Mouse (Mus musculus) spleen, adult 2 months (tissue): ENCODE results near the gene Ftsj1. TPM values are rescaled to one million over a fixed set of nuclear protein-coding genes. Genes with fewer than 3 reads are reported as not detected.

Experiments
- DNase-seq, 2 experiments: peaks; one replicate each; pipeline versions ENCODE4 v3.0.0 to v3.0.0-alpha.2; 2012 to 2021; ENCODE audit warnings: low spot score in 2 of 2, low read depth in 1 of 2
- H3K27ac ChIP-seq: fragments of 200-500 bp; 2 replicates; pipeline ENCODE4 v1.5.1; 2012; ENCODE audit warnings: low read length, inconsistent platforms; ENCODE audit not compliant: insufficient read depth
- H3K27me3 ChIP-seq: fragments of 200-500 bp; 2 replicates; pipeline ENCODE4 v1.6.1; 2012; ENCODE audit warnings: mild to moderate bottlenecking, moderate library complexity, low read length, inconsistent platforms; ENCODE audit not compliant: control insufficient read depth, insufficient read depth
- H3K36me3 ChIP-seq: fragments of 200-500 bp; 2 replicates; pipeline ENCODE4 v1.6.1; 2012; ENCODE audit warnings: mild to moderate bottlenecking, low read length, inconsistent platforms; ENCODE audit not compliant: control insufficient read depth, insufficient read depth
- H3K4me1 ChIP-seq: fragments of 200-500 bp; 2 replicates; pipeline ENCODE4 v1.6.1; 2011; ENCODE audit warnings: inconsistent platforms; ENCODE audit not compliant: control insufficient read depth, insufficient read depth, insufficient read length
- H3K4me3 ChIP-seq: fragments of 200-500 bp; 2 replicates; pipeline ENCODE4 v1.5.1; 2011; ENCODE audit warnings: mild to moderate bottlenecking, inconsistent platforms; ENCODE audit not compliant: insufficient read depth, insufficient read length; ENCODE audit errors: extremely low read depth
- CTCF ChIP-seq: fragments of 200-500 bp; IDR thresholded peaks from 2 replicates; pipeline ENCODE4 v1.5.1; 2011; ENCODE audit warnings: mild to moderate bottlenecking, inconsistent platforms; ENCODE audit not compliant: insufficient read depth, insufficient read length, insufficient replicate concordance; ENCODE audit errors: extremely low read depth
- POLR2A ChIP-seq: fragments of 200-500 bp; IDR thresholded peaks from 2 replicates; pipeline ENCODE4 v1.6.1; 2011; ENCODE audit warnings: low read depth, low read length, inconsistent platforms
- WGBS: fragments of 180-500 bp; shearing (Covaris S2); methylation state at CpG from one replicate; pipeline ENCODE4 v1.1.7; 2018; 5-methylcytosine and 5-hydroxymethylcytosine counted together
- polyA plus RNA-seq: library from polyadenylated mRNA; depleted of rRNA; stranded (reverse); fragments of >200 nt; gene quantifications from 2 replicates; pipeline ENCODE4 v1.2.3, GENCODE M21; 2012

Gene Ftsj1
- polyA plus RNA-seq, 1 experiment = 17.0 TPM

DNA sequence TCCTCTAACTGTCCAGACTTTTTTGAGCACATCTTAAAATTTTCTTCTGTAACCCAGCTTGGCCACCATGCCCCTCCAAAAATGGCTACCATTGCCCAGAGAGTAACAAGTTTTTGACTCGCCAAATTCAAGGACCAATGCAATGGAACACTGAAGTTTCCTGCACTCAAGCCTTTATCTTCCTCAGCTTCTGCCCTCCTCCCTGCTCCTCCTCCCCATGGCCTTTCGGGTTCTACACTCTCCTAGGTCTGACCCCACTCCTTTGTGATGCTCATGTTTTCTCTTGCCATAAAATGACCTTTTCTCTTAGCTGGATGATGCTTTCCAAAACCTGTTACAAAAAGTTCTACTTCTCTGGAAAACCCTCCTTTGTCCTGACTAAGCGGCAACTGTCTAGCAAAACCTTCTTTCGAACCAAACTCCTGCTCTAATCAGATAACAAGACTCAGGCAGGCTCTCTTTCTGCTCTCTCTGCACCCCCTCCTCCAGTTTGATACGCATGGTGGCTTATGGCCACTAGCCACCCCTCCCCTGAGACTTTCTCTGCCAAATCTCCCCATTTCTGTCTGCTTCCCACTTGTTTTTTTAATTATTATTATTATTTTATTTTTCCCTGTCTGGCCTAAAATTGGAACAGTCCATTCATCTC lies 11.1 kb upstream of the Ftsj1 start:
- TF ChIP-seq POLR2A = no peak
- TF ChIP-seq CTCF = no peak
- Histone ChIP-seq H3K27me3 (no peaks in the 10 kb centered on the region), H3K27ac (no peak overlapping the region), H3K4me3 (no peak overlapping the region), H3K36me3 (no peaks in the 10 kb centered on the region), H3K4me1 (no peaks in the 10 kb centered on the region)
- 81% methylated on average over 5 of the region's 5 CpGs for WGBS
- no peak for DNase-seq

DNA sequence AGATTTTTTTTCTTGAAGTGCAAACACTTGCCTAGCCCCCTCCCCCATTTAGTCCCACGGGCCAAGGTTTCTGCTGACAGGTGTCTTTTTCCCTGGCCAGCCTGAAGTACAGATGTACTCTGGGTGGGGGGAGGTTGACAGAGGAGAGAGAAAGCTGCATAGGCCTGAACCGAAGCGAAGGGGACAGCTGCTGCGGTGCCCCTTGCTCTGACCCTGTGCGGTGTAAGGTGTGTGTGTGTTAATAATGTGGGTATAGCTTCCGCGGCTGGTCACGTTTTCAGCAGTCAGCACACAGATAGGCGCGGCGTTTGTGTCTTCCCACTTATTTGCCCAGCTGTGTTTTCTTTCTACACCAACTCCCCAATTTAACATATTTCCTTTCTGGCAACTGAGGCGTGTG lies 7.3 kb upstream of the Ftsj1 start:
- WGBS = 88% methylated on average over 12 of the region's 12 CpGs
- no peak for TF ChIP-seq POLR2A
- no peak for TF ChIP-seq CTCF
- Histone ChIP-seq H3K4me1 (no peaks in the 10 kb centered on the region), H3K27me3 (no peaks in the 10 kb centered on the region), H3K4me3 (no peak overlapping the region), H3K27ac (no peak overlapping the region), H3K36me3 (no peaks in the 10 kb centered on the region)
- no peak for DNase-seq

DNA sequence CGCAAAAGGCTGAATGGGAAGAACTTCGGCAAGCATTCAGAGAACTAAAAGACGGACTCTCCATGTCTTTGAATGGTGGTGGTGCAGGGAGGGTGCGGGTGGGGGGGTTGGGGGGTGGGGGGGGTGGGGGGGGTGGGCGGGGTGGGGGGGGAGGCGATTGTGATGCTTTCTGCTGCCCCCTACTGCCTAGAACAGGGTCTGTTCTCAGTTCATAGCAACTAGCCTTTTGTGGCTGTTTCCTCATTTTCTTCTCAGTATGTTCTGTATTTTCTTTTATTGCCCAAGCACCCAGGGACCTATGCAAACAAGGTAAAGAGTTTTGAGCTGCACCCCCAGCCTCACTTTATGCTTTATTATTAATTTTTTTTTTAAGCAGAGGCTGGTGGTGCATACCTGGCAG lies 3.6 kb upstream of the Ftsj1 start:
- Histone ChIP-seq H3K4me3 (no peak overlapping the region), H3K27ac (no peak overlapping the region), H3K4me1 (no peaks in the 10 kb centered on the region), H3K36me3 (no peaks in the 10 kb centered on the region), H3K27me3 (no peaks in the 10 kb centered on the region)
- WGBS = 27% methylated on average over 3 of the region's 6 CpGs
- DNase-seq = no peak
- TF ChIP-seq CTCF = no peak
- no peak for TF ChIP-seq POLR2A

DNA sequence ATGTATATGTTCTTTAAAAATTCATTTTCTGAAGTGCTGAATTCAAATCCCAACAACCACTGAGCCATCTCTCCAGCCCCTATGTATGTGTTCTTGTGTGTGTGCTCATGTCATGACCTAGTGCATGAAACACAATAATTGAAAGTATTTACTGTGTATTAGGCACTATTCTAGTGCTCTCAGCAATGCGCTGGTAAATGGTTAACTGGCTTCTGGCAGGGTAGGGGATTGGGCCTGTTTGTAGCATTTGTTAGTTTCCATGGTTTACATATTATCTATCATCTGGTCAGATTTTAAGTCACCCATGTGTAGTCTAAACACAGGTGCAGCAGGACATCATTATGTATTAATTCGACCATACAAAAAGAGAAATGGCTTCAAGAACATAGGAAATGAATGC lies 1.5 kb upstream of the Ftsj1 start:
- DNase-seq = no peak
- TF ChIP-seq CTCF = no peak
- no peak for TF ChIP-seq POLR2A
- no peaks in the 10 kb centered on the region for H3K4me1 ChIP-seq
- no peaks in the 10 kb centered on the region; the same call in 1 of the 2 replicates for H3K36me3 ChIP-seq
- 82% methylated on average over 2 of the region's 2 CpGs for WGBS
- H3K27me3 ChIP-seq = no peaks in the 10 kb centered on the region
- H3K4me3 ChIP-seq = no peak overlapping the region
- no peak overlapping the region for H3K27ac ChIP-seq

DNA sequence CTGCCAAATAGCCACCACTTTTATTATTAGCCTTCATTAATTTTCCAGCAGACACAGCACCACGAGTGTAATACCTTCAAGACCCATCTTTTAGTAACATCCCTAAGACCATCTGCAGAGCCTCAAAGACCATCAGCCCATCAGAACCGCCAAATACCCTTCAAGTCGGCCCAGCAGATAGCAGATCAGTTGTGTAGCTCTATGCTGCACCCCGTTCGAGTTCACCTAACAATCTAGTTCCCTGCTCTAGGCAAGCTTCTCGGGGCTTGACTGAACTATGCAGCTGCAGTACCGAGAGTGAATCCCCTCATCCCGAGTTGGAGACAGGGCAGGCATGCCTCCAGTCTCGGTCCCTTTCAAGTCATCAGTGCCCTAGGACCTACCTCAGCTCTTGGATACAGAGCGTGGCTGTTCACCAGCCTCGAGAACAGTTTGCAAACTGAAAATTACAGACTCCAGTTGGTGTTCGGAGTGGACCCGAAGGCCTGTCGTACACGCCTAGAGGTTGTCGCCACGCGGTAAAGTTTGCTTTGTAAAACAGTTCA lies 345 bp downstream of the Ftsj1 start:
- 17% methylated on average over 18 of the region's 18 CpGs for WGBS
- Histone ChIP-seq H3K27ac (peak overlapping the region; percentile 48; the same call in 1 of the 2 replicates), H3K27me3 (no peaks in the 10 kb centered on the region), H3K4me1 (no peaks in the 10 kb centered on the region), H3K4me3 (peak overlapping the region; percentile 86), H3K36me3 (no peaks in the 10 kb centered on the region; the same call in 1 of the 2 replicates)
- no peak for DNase-seq
- TF ChIP-seq POLR2A = no peak
- TF ChIP-seq CTCF = no peak

DNA sequence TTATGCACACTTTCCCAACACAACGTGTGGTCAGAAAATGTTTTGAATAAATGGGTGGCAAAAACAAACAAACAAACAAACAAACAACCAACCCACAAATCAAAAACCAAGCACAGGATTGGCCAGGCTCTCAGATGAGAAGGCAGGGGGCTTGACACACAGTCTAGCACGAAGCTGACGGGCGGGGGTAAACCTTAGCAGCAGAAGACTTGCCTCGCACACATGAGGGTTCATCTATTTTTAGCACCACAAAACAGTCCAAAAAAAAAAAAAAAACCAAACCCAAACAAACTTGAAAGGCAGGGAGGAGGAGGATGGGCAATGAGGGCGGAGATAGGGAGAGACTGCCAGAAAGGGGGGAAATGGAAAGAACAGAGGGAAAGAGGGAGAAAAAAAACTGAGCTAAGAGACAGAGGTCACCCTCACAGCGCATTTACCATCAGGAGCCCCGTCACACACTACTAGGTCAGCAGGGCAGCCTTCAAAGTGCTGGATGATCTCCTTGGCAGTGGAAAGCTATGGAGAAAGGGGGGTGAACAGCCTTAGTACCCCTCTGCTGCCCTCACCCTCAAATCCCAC lies 3.6 kb downstream of the Ftsj1 start:
- H3K27ac ChIP-seq = no peak overlapping the region

DNA sequence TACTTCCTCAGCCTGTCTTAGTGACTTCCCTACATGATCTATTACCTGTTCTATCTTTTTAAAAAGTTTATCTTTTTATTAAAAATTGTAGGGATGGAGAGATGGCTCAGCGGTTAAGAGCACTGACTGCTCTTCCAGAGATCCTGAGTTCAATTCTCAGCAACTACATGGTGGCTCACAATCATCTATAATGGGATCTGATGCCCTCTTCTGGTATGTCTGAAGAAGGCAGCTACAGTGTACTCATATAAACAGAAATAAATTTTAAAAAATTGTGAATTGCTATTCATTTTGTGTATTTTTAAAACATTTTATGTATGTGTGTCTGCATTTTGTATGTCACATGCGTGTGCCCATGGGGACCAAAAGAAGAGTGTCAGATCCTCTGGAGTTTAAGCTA lies 4.5 kb downstream of the Ftsj1 start:
- no peak overlapping the region for H3K27ac ChIP-seq
- H3K4me3 ChIP-seq = no peak overlapping the region
- 81% methylated on average over 2 of the region's 2 CpGs for WGBS
- H3K4me1 ChIP-seq = no peaks in the 10 kb centered on the region
- TF ChIP-seq CTCF (no peak), POLR2A (no peak)
- DNase-seq = no peak
- H3K27me3 ChIP-seq = no peaks in the 10 kb centered on the region
- H3K36me3 ChIP-seq = peaks cover 1% of the 10 kb centered on the region; the same call in 1 of the 2 replicates

More for the DNA sequence above, 3.6 kb downstream of the Ftsj1 start:
- peaks cover 1% of the 10 kb centered on the region; the same call in 1 of the 2 replicates for H3K36me3 ChIP-seq
- TF ChIP-seq CTCF (no peak), POLR2A (no peak)
- H3K4me3 ChIP-seq = no peak overlapping the region
- WGBS = 86% methylated on average over 8 of the region's 8 CpGs
- no peak for DNase-seq
- no peaks in the 10 kb centered on the region for H3K4me1 ChIP-seq
- H3K27me3 ChIP-seq = no peaks in the 10 kb centered on the region
